Mouse (Mus musculus): ENCODE measurements around the gene Mmp14.

The Mmp14 gene

DNA sequence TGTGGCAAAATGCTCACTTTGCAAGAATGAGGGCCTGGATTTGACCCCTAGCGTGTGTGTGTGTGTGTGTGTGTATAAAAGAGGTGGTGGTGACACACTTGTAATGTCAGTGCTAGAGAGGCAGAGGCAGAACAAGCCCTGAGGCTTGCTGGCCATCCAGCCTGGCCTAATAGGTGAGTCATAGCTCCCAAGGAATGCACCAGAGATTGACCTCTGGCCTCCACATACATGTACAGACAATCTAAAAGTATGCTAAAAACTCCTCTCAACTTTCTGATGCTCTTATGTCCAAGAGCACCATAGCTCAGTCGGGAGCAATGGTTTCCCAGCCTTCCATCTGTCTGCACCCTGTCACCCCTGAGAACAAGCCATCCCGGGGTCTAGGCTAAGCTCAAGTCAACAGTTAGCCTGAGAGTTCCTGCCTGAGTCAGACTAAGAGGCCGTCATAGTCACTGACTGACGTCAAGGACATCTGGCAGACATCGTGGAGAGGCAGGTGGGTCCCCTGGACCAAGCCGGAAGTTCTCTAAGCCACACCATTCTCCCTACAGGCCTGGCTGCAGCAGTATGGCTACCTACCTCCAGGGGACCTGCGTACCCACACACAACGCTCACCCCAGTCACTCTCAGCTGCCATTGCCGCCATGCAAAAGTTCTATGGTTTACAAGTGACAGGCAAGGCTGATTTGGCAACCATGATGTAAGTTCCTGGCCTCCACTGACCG, 3.9 kb downstream of the Mmp14 start:
- DNase-seq (ENCODE audit: low spot score) = no peak

DNA sequence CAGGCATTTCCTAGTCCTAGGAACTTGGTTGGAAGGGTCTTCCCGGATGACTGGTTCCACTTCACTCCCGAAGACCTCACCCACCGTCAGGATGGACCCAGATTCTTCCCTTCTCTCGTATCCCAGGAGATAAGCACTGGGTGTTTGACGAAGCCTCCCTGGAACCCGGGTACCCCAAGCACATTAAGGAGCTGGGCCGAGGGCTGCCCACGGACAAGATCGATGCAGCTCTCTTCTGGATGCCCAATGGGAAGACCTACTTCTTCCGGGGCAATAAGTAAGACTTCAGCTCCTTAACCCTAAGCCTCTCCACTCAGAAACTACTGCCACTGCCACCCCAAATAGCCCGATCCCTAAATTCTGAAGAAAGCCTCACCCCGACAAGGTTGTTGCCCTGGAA, 7.7 kb downstream of the Mmp14 start:
- DNase-seq (ENCODE audit: low spot score) = no peak

DNA sequence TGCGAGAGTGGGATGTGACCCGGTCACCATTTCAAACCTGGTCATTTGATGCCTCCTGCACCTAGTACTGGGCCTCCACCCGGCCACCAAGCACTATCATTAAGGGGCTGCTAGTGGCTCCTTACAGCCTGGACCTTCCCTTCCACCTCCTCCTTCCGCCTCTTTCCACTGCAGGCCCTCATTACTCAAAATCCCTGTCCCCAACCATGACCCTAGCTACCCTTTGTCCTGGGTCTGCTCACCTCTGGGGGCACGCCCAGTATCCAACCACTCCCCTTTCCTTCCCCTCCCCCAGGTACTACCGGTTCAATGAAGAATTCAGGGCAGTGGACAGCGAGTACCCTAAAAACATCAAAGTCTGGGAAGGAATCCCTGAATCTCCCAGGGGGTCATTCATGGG, 8.2 kb downstream of the Mmp14 start:
- no peak for DNase-seq (ENCODE audit: low spot score)

DNA sequence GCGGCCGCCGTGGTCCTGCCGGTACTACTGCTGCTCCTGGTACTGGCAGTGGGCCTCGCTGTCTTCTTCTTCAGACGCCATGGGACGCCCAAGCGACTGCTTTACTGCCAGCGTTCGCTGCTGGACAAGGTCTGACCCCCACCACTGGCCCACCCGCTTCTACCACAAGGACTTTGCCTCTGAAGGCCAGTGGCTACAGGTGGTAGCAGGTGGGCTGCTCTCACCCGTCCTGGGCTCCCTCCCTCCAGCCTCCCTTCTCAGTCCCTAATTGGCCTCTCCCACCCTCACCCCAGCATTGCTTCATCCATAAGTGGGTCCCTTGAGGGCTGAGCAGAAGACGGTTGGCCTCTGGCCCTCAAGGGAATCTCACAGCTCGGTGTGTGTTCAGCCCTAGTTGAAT, 9.1 kb downstream of the Mmp14 start:
- no peak for DNase-seq (ENCODE audit: low spot score)

DNA sequence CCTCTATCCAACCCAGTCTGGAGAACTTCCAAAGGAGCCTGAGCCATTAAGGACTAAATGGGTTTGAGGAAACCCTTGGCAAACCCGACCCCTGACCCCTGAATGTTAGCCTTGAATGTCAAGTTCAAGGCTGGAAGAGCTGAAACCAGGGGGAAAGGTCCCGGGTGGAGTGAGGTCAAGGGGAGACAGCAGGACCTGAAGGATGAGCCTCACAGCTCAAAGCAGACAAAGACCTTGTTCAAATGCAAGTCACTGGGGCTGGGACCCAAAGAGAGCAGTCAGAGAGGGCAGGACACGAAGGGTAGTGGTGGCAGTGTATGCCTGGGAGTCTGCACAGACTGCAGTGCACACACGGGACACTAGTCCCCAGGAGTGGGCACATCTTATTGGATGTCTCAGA, 10.0 kb downstream of the Mmp14 start:
- DNase-seq (ENCODE audit: low spot score) = no peak

DNA sequence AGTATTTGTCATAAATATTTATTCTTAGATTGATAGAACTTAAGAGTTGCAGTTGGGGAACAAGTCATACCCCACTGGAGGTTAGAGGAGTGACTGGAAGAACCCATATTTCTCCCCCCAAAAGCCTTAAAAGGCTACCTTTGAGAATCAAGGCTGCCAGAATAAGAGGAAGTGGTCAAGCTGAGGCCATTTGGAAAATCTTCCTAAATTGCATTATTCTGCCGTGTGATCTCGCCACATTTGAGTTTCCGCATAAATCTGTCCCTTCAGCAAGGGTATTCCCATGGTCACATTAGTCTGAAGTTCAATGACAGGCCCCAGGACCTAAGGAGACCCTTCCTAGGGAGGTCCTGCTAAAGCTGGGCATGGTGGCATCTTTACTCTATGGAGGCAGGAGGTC, 11.1 kb downstream of the Mmp14 start:
- no peak for DNase-seq (ENCODE audit: low spot score)

DNA sequence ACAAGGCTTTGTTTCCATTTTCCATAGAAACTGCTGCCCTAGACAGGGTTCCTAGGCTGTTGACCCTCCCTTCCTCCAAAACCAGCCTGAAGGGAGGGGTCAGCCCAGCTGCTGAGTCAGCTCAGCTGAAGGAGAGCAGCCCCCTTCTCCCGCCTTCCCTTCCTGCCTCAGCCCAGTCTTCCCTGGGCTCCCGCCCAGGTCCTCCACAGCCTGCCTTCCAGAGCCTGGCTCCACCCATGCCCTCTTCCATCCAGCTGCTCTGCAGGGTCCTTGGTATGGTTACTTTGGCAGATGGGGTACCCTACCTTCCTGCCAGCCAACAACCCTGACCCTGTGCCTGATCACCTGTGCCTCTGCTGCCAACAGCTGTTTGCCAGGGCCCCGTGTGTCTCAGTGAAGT, 11.8 kb downstream of the Mmp14 start:
- DNase-seq (ENCODE audit: low spot score) = no peak

DNA sequence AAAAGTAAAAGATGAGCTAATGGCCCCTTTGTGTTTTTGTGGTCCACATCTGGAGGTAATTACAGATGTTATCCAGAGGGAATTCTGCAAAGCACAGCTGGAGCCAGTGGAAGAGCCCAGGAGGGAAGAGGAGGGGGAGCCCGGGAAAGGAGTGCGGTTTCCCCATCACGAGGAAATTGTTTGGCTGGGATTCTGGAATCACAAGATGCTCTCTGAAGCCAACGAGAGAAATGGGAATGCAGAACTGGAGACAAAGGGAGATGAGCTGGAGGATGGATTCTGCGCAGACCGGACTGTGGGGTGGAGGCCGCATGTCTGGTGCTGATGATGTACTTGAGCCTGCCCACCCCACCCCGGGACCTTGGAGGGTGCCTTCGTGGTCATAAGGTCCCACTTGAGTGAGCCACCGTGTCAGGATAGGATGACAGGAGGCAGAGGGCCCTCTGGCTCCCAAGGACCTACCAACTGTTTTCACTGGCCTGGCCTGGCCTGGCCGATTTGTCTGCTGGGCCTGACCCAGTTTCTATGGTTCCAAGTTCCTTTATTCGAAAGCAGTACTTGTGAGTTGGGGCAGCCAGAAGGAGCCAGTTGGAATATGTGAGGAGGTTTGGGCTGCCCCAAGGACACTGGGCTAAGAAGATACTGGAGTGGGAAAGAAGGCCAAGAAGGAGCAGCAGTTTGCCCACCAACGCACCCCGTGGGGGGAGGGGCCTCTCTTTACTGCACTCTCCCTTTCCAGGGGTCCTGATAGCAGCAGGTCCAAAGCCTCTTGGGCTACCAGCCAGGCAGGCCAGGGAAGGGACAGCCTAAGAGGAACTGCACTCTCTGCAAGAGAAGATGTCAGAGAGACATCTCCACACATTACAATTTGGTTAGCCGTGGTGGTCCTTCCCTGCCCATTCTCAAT, 12.6 kb downstream of the Mmp14 start:
- DNase-seq (ENCODE audit: low spot score) = no peak

DNA sequence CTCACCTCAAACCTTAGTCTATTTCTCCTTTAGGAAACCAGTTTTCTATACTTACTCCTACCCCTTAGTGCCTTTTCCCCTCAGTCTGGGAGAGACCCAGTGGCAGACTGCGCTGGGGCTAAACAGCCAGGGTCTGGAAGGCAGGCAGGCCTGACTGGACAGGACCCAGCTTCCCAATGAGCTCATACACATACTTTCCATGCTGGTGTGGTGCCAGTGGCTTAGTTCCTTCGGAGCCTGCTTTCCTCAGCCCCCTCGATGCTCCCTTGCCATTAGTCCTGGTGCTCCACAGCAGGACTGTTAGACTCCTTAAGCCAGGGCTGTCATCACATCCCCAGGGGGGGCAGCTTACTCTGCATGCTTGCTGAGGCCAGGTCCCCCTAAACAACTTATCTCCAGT, 14.1 kb downstream of the Mmp14 start:
- DNase-seq (ENCODE audit: low spot score) = no peak

DNA sequence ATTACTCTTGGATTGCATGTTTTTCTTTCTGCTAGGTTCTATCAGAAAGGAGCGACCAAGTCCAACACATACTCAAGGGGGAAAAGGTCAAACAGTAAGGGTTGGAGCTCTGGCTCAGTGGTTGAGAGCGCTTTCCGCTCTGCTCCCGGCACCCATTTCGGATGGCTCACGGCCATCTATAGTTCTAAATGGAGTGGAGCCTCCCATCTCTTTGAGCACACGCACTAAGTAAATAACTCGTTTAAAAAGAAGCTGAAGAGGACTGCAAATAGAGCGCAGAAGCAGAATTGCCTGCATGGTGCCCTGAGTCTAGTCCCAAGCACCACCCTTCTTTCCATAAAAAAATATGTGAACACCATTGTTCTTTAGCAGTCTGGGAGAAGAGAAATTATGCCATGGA, 22.2 kb downstream of the Mmp14 start:
- no peak for DNase-seq (ENCODE audit: low spot score)

DNA sequence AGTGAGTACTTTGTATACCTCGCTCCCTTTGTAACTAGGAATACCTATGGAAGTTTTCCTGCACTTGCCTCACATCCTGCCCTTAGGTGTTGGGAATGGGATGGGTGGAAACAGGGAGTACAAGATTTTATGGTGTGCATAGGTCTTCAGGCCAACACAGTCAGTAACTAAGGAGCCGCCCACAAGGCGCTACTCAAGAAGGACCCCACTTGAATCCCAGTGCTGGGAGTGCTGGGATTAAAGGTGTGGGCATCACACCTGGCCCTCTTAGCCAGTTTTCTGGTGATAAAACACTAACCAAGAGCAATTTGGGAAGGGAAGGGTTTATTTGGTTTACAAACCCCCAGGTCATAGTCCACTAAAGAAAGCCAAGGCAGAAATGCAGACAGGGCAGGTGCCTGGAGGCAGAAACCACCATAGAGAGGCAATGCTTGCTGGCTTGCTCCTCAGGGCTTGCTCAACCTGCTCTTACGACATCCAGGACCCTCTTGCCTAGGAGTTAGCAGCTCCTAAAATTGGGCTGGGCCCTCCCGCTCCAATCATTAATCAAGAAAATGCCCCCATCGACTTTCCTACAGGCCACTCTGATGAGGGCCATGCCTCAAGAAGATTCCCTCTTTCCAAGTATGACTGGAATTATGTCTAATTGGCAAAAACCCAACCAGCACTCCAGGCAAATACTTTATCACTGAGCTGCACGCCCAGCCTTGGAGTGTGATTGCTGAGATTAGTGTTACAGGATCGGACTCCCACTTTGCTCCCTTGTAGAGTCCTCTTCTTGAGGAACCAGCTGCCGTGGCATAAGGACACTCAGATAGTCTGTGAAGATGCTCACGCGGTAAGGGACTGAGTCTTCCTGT, 23.5 kb downstream of the Mmp14 start:
- peak; percentile 55 for DNase-seq (ENCODE audit: low spot score)

DNA sequence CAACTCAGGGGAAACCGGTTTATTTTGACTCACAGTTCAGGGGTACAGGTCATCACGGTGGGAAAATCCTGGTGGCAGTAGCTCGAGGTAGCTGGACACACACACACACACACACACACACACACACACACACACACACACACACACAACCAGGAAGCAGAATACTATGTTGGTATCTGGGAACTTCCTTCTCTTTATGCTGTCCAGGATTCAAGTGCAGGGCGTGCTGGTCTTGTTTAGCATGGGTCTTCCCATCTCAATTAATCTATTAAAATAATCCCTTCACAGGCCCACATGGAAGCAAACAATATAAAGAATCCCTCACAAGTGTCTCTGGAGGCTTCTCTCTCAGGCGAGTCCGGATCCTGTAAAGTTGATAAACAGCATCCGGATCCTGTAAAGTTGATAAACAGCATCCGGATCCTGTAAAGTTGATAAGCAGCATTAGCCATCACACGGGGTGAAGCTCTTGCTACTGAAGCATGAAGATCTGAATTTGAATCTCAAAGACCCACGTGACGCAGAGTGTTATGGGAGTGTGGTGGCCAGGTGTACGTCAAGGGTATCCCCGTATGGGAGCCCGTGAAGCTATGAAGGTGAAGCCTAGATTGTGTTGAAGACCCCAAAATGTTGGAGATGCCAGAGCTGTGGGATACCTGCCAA, 26.6 kb downstream of the Mmp14 start:
- no peak for DNase-seq (ENCODE audit: low spot score)

DNA sequence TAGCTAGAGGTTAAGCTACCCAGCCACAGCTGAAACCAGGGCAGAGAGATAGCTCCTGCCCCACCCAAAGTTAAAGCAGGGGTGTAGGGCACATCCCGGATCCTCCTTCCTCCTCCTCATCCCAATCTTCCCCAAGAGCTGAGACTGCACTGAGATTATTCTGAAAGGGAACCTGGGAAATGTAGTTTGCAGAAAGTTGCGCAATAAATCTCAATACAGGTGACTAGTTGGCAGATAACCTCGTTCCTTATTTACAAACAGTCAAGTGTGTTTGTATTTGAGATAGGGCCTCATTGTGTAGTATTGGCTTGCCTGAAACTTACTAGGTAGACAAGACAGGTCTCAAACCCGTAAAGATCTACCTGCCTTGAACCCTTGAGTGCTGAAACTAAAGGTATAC, 30.7 kb downstream of the Mmp14 start:
- no peak for DNase-seq (ENCODE audit: low spot score)

DNA sequence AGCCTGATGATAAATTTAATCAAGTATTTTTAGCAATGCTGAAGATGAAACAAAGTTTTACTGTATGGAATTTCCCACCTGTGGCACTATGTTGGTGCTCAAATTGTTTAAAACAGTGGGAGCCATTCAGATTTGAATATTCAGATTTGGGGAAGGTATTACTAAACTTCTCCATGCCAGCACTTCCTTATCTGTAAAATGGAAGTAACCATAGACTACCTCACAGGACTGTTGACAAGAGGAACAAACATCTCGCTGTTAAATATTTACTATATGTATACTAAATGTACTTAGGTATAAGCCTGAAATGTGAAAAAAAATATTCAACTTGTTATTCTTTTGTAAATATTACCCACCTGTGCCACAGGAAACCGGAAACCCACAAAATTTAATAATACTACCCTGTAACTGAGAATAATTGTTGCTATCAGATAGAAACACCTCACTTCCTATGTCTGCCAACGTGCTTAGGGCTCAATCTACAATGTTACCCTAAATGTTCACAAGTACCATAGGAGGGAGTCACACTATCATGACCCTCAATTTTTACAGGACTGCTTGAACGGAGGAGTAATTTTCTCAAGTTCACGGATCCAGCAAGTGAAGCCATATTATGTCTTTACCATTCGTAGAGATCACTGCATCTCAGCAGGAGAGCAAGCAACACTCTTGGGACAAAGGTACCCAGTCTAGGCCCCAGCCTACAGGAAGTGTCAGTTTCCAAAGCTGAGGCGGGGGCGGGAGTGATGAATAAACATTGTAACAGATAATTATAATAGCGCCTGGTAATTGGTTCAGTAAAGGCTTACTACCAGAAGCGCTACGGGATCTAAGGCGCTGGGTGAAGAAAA, 31.9 kb downstream of the Mmp14 start:
- peak; percentile 48 for DNase-seq (ENCODE audit: low spot score)

DNA sequence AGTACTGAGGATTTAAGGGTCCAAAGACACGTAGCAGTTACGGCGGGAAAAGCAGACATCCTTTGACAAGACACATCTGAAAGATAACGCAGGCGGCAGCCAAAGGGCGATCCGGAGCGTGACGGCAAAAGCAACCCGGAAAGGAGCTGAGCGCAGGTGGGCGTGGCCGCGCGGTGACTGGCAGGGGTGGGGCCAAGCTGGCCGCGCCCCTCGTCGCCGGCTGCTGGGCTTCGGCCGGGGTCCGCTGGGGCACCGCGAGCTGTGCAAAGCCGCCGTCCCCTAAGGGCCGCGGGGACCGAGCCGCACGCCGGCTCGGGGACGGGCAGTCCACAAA, 32.5 kb downstream of the Mmp14 start, which contains the start of gene Lrp10:
TSS of gene Lrp10 (plus strand) at position 179 of the 334 bp plus-strand sequence.
- peak; percentile 90 for DNase-seq (ENCODE audit: low spot score)

DNA sequence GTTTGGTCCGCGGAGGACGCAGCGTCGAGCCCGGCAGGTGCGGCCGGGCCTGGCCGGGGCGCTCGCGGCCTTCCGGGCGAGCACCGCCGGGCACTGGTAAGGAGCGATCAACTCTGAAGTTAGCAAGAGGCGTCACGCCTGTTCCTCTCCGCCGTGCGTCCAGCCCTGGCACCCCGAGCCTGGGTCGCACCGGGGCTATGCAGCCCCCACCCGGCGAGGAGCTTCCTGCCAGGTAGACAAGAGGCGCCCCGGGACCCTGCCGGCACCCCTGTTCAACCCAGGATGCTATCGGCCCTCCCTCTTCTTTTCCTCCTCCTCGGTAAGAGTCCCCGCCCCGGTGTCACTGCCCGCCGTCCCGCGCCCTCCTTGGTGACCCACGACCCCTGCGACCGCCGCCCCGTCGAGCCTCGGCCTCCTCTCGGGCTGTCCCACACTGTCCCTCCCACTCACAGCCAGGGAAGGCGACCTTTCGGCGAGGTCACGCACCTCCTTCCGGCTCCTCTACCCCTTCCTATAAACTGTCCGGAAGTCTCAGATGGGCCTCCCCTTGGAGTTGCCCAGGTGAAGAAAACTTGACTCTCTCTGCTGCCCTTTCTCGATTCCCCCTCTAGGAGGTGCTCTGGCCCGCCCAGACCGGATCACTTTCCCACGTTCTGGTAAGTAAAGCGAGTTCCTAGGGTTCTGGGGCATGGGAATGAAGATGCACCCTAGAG, 33.0 kb downstream of the Mmp14 start:
- DNase-seq (ENCODE audit: low spot score) = peak; percentile 89

DNA sequence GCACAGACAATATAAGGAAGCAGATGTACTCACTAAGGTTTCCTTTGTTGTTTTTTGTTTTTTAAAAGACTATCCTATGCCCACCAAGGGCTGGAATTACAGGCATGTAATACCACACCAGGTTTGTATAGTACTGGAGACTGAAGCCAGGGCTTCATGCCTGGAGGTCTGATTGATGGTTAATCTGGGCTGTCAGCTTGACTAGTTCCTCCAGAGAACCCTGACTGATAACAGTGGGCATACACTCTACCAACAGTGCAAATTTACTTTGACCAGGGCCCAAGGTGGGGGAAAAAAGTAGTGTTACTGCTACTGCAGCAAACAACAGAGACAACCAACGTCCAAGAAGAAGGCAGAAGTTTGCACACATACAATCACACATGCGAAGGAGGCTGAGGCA, 40.1 kb downstream of the Mmp14 start:
- DNase-seq (ENCODE audit: low spot score) = no peak

DNA sequence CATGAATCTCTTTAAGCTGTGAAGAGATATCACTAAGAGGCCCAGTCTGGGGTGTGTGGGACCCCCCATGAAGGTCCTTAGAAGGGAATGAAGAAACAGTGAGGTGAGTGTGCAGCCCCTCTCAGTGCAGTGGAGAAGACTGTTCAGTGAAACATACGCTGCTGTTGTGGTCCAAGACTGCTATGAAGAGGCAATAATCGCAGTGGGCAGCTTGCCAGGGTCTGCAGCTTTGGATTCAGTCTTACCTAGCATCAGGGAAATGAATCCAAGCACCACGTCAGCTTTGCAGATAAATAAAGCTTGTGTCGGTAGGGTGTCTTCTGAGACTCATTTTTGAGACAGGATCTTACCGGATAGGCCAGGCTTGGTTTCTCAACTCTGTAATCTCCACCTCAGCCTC, 41.3 kb downstream of the Mmp14 start:
- DNase-seq (ENCODE audit: low spot score) = no peak

DNA sequence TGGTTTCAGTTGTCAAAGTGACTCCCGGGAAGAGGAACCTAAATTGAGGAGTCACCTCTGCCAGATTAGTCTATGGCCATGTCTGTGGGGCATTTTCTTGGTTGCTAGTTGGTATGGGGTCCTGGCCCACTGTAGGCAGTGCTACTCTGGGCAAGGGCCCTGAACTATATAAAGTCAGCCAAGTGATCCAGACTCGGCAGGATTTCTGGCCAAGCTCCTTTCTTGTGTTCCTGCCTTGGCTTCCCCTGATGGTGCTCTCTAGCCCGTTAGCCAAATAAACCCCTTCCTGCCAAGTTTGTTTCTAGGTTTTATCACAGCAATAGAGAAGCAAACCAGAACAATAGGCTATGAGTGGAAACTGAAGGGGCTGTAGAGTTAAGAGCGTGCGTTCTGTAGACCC, 43.3 kb downstream of the Mmp14 start:
- DNase-seq (ENCODE audit: low spot score) = no peak
